Mouse (Mus musculus): ENCODE results near the gene Nat8f7. TPM values are rescaled to one million over a fixed set of nuclear protein-coding genes. Genes with fewer than 3 reads are reported as not detected.
"Not testable (repeated sequence)": the region's sequence is repeated elsewhere in the genome, so short reads cannot be mapped to it uniquely, and the experiment has no call there.

Nat8f7 gene
- 6.3 and 7.9 TPM in 2 replicates for polyA plus RNA-seq (2012; rRNA removed)

- H3K4me1 ChIP-seq (ENCODE audit: control insufficient read depth, insufficient read depth, low read length); DNase-seq; H3K4me3 ChIP-seq (replicated peaks; ENCODE audit: extremely low read depth, low read depth, low read length): not testable (repeated sequence)
- TF ChIP-seq CTCF (IDR thresholded peaks at IDR 0.05; ENCODE audit: insufficient read depth, low read length): peak; percentile 15; the same call in 1 of the 2 replicates
- 74% methylated on average over 10 of the region's 10 CpGs for WGBS
Measured at GRCm38 (mm10) chr6:85713105-85713504, at the start of gene Nat8f7. Nat8f7 (minus strand) TSS chr6:85713205.

- not testable (repeated sequence) for H3K4me3 ChIP-seq (replicated peaks; ENCODE audit: extremely low read depth, low read depth, low read length); H3K4me1 ChIP-seq (ENCODE audit: control insufficient read depth, insufficient read depth, low read length); DNase-seq
- 87% methylated on average over 1 of the region's 2 CpGs for WGBS
Measured at GRCm38 (mm10) chr6:85762678-85763077, 49.7 kb upstream of the Nat8f7 start.

GRCm38 (mm10) chr6:85755705-85756249 is 42.8 kb upstream of the Nat8f7 start:
- not testable (repeated sequence) for H3K4me3 ChIP-seq (replicated peaks; ENCODE audit: extremely low read depth, low read depth, low read length); H3K4me1 ChIP-seq (ENCODE audit: control insufficient read depth, insufficient read depth, low read length)
- WGBS: 28% methylated on average over 4 of the region's 6 CpGs
- peak; percentile 19 for DNase-seq

- not testable (repeated sequence) for H3K4me3 ChIP-seq (replicated peaks; ENCODE audit: extremely low read depth, low read depth, low read length); DNase-seq; H3K4me1 ChIP-seq (ENCODE audit: control insufficient read depth, insufficient read depth, low read length)
- WGBS: 40% methylated on average over 1 of the region's 1 CpGs
Measured at GRCm38 (mm10) chr6:85709607-85710006, 3.4 kb downstream of the Nat8f7 start.

GRCm38 (mm10) chr6:85709206-85709605 is 3.8 kb downstream of the Nat8f7 start:
- H3K4me3 ChIP-seq (replicated peaks; ENCODE audit: extremely low read depth, low read depth, low read length); H3K4me1 ChIP-seq (ENCODE audit: control insufficient read depth, insufficient read depth, low read length); DNase-seq: not testable (repeated sequence)
- WGBS: 61% methylated on average over 5 of the region's 5 CpGs

- H3K4me1 ChIP-seq (ENCODE audit: control insufficient read depth, insufficient read depth, low read length); H3K4me3 ChIP-seq (replicated peaks; ENCODE audit: extremely low read depth, low read depth, low read length): not testable (repeated sequence)
- 50% methylated on average over 2 of the region's 4 CpGs for WGBS
- DNase-seq: peak; percentile 64
Measured at GRCm38 (mm10) chr6:85701943-85702342, 11.1 kb downstream of the Nat8f7 start.

Other genes starting within 250 kb of the Nat8f7 start
- 0.07 and 0.09 TPM in 2 replicates for gene Fbxo41, start 210.2 kb downstream of the Nat8f7 start, polyA plus RNA-seq (2012; rRNA removed)
- not detected in 2 replicates for gene Egr4, start 199.6 kb downstream of the Nat8f7 start, polyA plus RNA-seq (2012; rRNA removed)
- 0.54 and 0.79 TPM in 2 replicates for gene Alms1, start 125.7 kb downstream of the Nat8f7 start, polyA plus RNA-seq (2012; rRNA removed)
- 3.6 and 5.2 TPM in 2 replicates for gene Nat8f3, start 52.5 kb upstream of the Nat8f7 start, polyA plus RNA-seq (2012; rRNA removed)
- 1.4 and 4.3 TPM in 2 replicates for gene Nat8f6, start 107.7 kb upstream of the Nat8f7 start, polyA plus RNA-seq (2012; rRNA removed)
- gene Nat8f5, start 107.8 kb upstream of the Nat8f7 start, polyA plus RNA-seq (2012; rRNA removed): 0.27 TPM in 1 of 2 replicates, not detected in the other
- gene Nat8, start 118.9 kb upstream of the Nat8f7 start, polyA plus RNA-seq (2012; rRNA removed): 0.31 and 0.45 TPM in 2 replicates
- gene Nat8f2, start 156.0 kb upstream of the Nat8f7 start, polyA plus RNA-seq (2012; rRNA removed): 0.03 and 0.11 TPM in 2 replicates
- 1.3 and 1.9 TPM in 2 replicates for gene Nat8f4, start 191.7 kb upstream of the Nat8f7 start, polyA plus RNA-seq (2012; rRNA removed)
- 8.1 and 15.2 TPM in 2 replicates for gene Tprkb, start 198.7 kb upstream of the Nat8f7 start, polyA plus RNA-seq (2012; rRNA removed)
- gene Nat8f1, start 202.5 kb upstream of the Nat8f7 start, polyA plus RNA-seq (2012; rRNA removed): 5.4 and 7.5 TPM in 2 replicates
- 32.6 and 34.7 TPM in 2 replicates for gene Dusp11, start 248.5 kb upstream of the Nat8f7 start, polyA plus RNA-seq (2012; rRNA removed)

Data from lung, adult 2 months (tissue).